Mouse (Mus musculus): Measurements from ENCODE around the gene Khnyn. TPM values are rescaled to one million over a fixed set of nuclear protein-coding genes. Genes with fewer than 3 reads are reported as not detected.

Gene Khnyn
- polyA plus RNA-seq, 1 experiment from 2014 or later: 11.2 TPM

DNA sequence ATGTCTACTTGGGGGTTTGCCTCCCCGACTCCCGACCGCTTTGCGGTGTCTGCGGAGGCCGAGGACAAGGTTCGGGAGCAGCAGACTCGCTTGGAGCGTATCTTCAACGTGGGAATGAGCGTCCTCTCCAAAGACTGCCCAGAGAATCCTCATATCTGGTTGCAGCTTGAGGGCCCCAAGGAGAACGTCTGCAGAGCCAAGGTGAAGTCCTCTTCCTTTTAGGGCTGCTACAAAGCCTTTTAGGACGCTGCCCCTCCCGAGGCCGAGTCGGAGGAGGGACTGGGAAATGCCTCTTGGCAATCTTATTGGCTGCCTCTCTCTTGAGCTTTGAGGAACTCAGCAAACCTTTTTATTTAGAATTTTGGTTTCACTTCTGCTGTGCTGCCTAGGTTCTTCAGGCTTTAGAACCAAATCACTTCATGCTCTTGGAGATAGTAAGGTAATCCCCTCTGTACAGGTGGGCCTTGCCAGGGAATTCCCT, 1.1 kb downstream of the Khnyn start:
- Histone ChIP-seq H3K9ac (ENCODE audit: low read length) (peak overlapping the region; percentile 80), H3K9me3 (ENCODE audit: control insufficient read depth, low read length) (no peaks in the 10 kb centered on the region), H3K4me2 (ENCODE audit: low read length) (peak overlapping the region; percentile 76), H3K27me3 (replicated peaks; ENCODE audit: control insufficient read depth, insufficient read depth, low read length) (no peaks in the 10 kb centered on the region), H3K4me3 (ENCODE audit: low read depth, low read length) (peak overlapping the region; percentile 63), H3K4me1 (replicated peaks; ENCODE audit: control insufficient read depth, insufficient read depth, low read length) (peaks cover 23% of the 10 kb centered on the region), H3K27ac (ENCODE audit: low read depth) (peak overlapping the region; percentile 93), H3K36me3 (ENCODE audit: control insufficient read depth, insufficient read depth, low read length) (peaks cover 43% of the 10 kb centered on the region)
- DNase-seq (ENCODE audit: low spot score) (peak; percentile 67), ATAC-seq (replicated peaks; ENCODE audit: low FRiP score, low TSS enrichment, low read depth) (no peak)
- WGBS: 4% methylated on average over 16 of the region's 16 CpGs

DNA sequence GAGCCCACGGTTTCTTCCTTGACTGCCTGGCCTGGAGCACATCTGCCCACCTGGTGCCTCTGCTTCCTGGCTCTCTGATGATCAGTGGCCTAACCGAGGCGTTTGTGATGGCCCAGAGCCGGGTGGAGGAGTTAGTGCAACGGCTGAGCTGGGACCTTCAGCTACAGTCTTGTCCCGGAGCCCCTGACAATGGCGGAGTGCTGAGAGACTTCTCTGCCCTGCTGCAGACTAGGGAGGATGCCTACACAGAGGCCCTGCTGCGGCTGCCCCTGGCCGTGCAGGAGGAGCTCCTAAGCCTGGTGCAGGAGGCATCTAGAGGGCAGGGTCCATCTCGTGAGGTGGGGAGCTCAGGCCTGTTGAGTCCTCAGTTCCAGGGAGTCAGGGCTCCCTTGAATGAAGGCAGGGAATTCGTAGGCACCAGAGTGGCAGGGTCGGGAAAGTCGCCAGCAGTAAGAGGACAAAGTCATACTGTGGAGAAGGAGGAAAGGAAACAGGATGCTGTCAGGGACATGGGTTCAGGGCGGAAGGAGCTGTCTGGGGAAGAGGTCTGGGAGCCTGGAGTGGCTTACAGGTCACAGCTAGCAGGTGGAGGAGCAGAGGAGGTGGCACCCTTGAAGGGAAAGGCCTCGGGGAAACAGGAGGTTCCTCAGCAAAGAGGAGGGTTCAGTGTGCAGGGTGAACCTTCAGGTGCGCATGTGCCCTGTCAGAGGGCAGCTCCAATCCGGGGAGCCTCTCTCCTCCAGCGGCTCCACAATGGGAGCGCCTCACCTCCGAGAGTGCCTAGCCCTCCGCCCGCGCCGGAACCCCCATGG, 2.0 kb downstream of the Khnyn start:
- Histone ChIP-seq H3K27me3 (replicated peaks; ENCODE audit: control insufficient read depth, insufficient read depth, low read length) (no peaks in the 10 kb centered on the region), H3K9me3 (ENCODE audit: control insufficient read depth, low read length) (no peaks in the 10 kb centered on the region), H3K4me3 (ENCODE audit: low read depth, low read length) (no peak overlapping the region), H3K4me1 (replicated peaks; ENCODE audit: control insufficient read depth, insufficient read depth, low read length) (peaks cover 21% of the 10 kb centered on the region), H3K4me2 (ENCODE audit: low read length) (peak overlapping the region; percentile 76; the same call in 1 of the 2 replicates), H3K27ac (ENCODE audit: low read depth) (no peak overlapping the region), H3K36me3 (ENCODE audit: control insufficient read depth, insufficient read depth, low read length) (peaks cover 53% of the 10 kb centered on the region), H3K9ac (ENCODE audit: low read length) (peak overlapping the region; percentile 80)
- ATAC-seq (replicated peaks; ENCODE audit: low FRiP score, low TSS enrichment, low read depth) (no peak), DNase-seq (ENCODE audit: low spot score) (no peak)
- WGBS: 79% methylated on average over 23 of the region's 24 CpGs

- Histone ChIP-seq H3K9ac (ENCODE audit: low read length) (no peak overlapping the region), H3K4me1 (replicated peaks; ENCODE audit: control insufficient read depth, insufficient read depth, low read length) (peaks cover 9% of the 10 kb centered on the region), H3K4me2 (ENCODE audit: low read length) (no peak overlapping the region), H3K27me3 (replicated peaks; ENCODE audit: control insufficient read depth, insufficient read depth, low read length) (no peaks in the 10 kb centered on the region), H3K9me3 (ENCODE audit: control insufficient read depth, low read length) (no peaks in the 10 kb centered on the region), H3K36me3 (ENCODE audit: control insufficient read depth, insufficient read depth, low read length) (peaks cover 59% of the 10 kb centered on the region), H3K4me3 (ENCODE audit: low read depth, low read length) (no peak overlapping the region), H3K27ac (ENCODE audit: low read depth) (no peak overlapping the region)
- DNase-seq (ENCODE audit: low spot score) (no peak), ATAC-seq (replicated peaks; ENCODE audit: low FRiP score, low TSS enrichment, low read depth) (no peak)
- 92% methylated on average over 12 of the region's 12 CpGs for WGBS
These were observed 12.9 kb downstream of the Khnyn start for GRCm38 (mm10) chr14:55897671-55898070.

DNA sequence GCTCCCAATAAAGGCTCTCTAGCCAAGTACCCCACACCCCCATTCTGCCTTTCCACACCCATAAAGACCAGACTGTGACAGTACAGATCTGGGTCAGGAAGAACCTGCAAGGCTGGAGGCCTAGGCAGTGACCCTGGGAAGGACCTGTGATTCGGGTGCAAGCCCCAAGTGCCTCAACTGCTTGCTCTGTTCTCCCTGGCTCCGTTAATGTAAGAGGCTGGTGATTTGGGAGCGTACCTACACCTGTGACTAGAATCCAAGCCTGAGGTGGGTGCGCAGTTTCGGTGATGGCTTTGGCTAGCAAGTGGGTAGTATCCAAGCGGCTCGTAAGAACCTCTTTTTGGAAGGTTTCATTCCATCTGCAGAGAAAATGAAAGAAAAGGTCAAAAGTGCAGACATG, 14.2 kb downstream of the Khnyn start:
- Histone ChIP-seq H3K36me3 (ENCODE audit: control insufficient read depth, insufficient read depth, low read length) (peaks cover 49% of the 10 kb centered on the region), H3K4me2 (ENCODE audit: low read length) (peak overlapping the region; percentile 95; the same call in 1 of the 2 replicates), H3K9me3 (ENCODE audit: control insufficient read depth, low read length) (no peaks in the 10 kb centered on the region), H3K27me3 (replicated peaks; ENCODE audit: control insufficient read depth, insufficient read depth, low read length) (no peaks in the 10 kb centered on the region), H3K27ac (ENCODE audit: low read depth) (no peak overlapping the region), H3K4me1 (replicated peaks; ENCODE audit: control insufficient read depth, insufficient read depth, low read length) (peaks cover 9% of the 10 kb centered on the region), H3K9ac (ENCODE audit: low read length) (peak overlapping the region; percentile 61; the same call in 1 of the 2 replicates), H3K4me3 (ENCODE audit: low read depth, low read length) (no peak overlapping the region)
- 82% methylated on average over 7 of the region's 7 CpGs for WGBS
- no peak for ATAC-seq (replicated peaks; ENCODE audit: low FRiP score, low TSS enrichment, low read depth)
- DNase-seq (ENCODE audit: low spot score): no peak

DNA sequence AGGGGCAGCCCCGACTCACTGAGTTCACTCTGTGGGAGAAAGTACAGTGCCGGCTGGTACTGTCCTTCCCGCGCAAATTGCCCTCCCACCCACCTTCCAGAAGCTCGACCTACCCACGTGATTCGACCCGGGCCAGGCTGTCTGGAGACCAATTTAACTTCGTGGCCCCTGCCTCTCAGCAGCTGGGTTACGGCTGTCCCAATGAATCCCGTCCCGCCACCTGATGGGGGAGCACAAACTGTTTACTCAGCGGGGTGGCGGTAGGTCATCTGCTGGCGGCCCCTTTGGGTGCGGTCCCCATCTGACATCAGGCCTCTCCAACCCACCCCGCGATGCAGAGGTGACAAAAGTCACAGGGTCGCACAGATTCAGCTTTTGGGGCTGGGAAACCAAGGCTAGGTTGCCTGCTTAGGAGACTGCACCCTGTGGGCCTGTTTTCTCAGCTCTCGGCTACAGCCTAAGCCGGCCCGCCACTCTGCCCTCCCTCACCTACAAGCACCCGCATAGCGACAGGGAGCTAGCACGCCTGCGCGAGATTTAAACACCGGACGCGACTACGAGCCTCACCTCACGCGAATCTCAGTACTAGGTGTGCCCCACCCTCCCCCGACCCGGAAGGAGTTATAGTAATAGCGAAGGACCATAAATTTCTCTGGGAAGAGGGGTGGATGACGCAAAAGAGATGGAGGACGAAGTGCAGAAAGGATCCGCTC, 15.1 kb downstream of the Khnyn start, which contains the start of gene Sdr39u1:
Sdr39u1 (minus strand) TSS at position 593 of the 713 bp plus-strand sequence.
- peak within 1 kb of the TSS; percentile 95 for H3K4me2 ChIP-seq (ENCODE audit: low read length)
- ATAC-seq (replicated peaks; ENCODE audit: low FRiP score, low TSS enrichment, low read depth) (peak; percentile 91), DNase-seq (ENCODE audit: low spot score) (no peak)
- H3K27ac ChIP-seq (ENCODE audit: low read depth): peak within 1 kb of the TSS; percentile 79
- peaks cover 40% of the 10 kb centered on the region for H3K36me3 ChIP-seq (ENCODE audit: control insufficient read depth, insufficient read depth, low read length)
- peak within 1 kb of the TSS; percentile 47 for H3K4me3 ChIP-seq (ENCODE audit: low read depth, low read length)
- peaks cover 9% of the 10 kb centered on the region for H3K4me1 ChIP-seq (replicated peaks; ENCODE audit: control insufficient read depth, insufficient read depth, low read length)
- under 1% methylated on average over 39 of the region's 39 CpGs for WGBS
- H3K9ac ChIP-seq (ENCODE audit: low read length): peak within 1 kb of the TSS; percentile 61
- no peaks in the 10 kb centered on the region for H3K9me3 ChIP-seq (ENCODE audit: control insufficient read depth, low read length)
- H3K27me3 ChIP-seq (replicated peaks; ENCODE audit: control insufficient read depth, insufficient read depth, low read length): no peaks in the 10 kb centered on the region

DNA sequence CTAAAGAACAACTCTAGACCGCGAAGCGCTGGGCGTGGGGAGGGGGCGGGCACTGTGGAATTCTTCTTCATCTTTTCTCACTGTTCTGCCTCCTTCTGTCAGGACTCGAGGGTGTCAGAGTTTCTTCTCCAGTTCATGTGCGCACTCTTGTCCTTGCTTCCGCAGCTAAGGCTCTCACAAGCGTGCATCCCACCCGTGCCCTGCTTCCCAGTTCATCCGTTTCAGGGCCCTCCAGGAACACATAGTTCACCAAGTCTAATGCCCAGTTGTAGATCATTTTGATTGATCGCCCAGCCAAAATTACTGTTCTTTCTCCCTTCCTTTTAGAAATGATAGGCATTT, 15.6 kb downstream of the Khnyn start:
- WGBS: 4% methylated on average over 12 of the region's 12 CpGs
- ATAC-seq (replicated peaks; ENCODE audit: low FRiP score, low TSS enrichment, low read depth) (peak; percentile 25; the same call in 1 of the 2 replicates), DNase-seq (ENCODE audit: low spot score) (peak; percentile 87)
- H3K9me3 ChIP-seq (ENCODE audit: control insufficient read depth, low read length): no peaks in the 10 kb centered on the region
- peaks cover 9% of the 10 kb centered on the region for H3K4me1 ChIP-seq (replicated peaks; ENCODE audit: control insufficient read depth, insufficient read depth, low read length)
- peak overlapping the region; percentile 47 for H3K4me3 ChIP-seq (ENCODE audit: low read depth, low read length)
- peaks cover 35% of the 10 kb centered on the region for H3K36me3 ChIP-seq (ENCODE audit: control insufficient read depth, insufficient read depth, low read length)
- peak overlapping the region; percentile 95 for H3K4me2 ChIP-seq (ENCODE audit: low read length)
- H3K9ac ChIP-seq (ENCODE audit: low read length): peak overlapping the region; percentile 61
- no peaks in the 10 kb centered on the region for H3K27me3 ChIP-seq (replicated peaks; ENCODE audit: control insufficient read depth, insufficient read depth, low read length)
- H3K27ac ChIP-seq (ENCODE audit: low read depth): peak overlapping the region; percentile 79

GRCm38 (mm10) chr14:55905518-55905917, 20.8 kb downstream of the Khnyn start:
- Histone ChIP-seq H3K9me3 (ENCODE audit: control insufficient read depth, low read length) (no peaks in the 10 kb centered on the region), H3K36me3 (ENCODE audit: control insufficient read depth, insufficient read depth, low read length) (no peaks in the 10 kb centered on the region), H3K27ac (ENCODE audit: low read depth) (no peak overlapping the region), H3K4me3 (ENCODE audit: low read depth, low read length) (no peak overlapping the region), H3K27me3 (replicated peaks; ENCODE audit: control insufficient read depth, insufficient read depth, low read length) (no peaks in the 10 kb centered on the region), H3K4me1 (replicated peaks; ENCODE audit: control insufficient read depth, insufficient read depth, low read length) (peaks cover 8% of the 10 kb centered on the region), H3K4me2 (ENCODE audit: low read length) (no peak overlapping the region), H3K9ac (ENCODE audit: low read length) (no peak overlapping the region)
- WGBS: 35% methylated on average over 1 of the region's 1 CpGs
- DNase-seq (ENCODE audit: low spot score): no peak
- no peak for ATAC-seq (replicated peaks; ENCODE audit: low FRiP score, low TSS enrichment, low read depth)

- Histone ChIP-seq H3K27me3 (replicated peaks; ENCODE audit: control insufficient read depth, insufficient read depth, low read length) (no peaks in the 10 kb centered on the region), H3K4me3 (ENCODE audit: low read depth, low read length) (no peak overlapping the region), H3K9ac (ENCODE audit: low read length) (no peak overlapping the region), H3K9me3 (ENCODE audit: control insufficient read depth, low read length) (no peaks in the 10 kb centered on the region), H3K4me2 (ENCODE audit: low read length) (no peak overlapping the region), H3K36me3 (ENCODE audit: control insufficient read depth, insufficient read depth, low read length) (no peaks in the 10 kb centered on the region), H3K27ac (ENCODE audit: low read depth) (no peak overlapping the region), H3K4me1 (replicated peaks; ENCODE audit: control insufficient read depth, insufficient read depth, low read length) (no peaks in the 10 kb centered on the region)
- 54% methylated on average over 4 of the region's 4 CpGs for WGBS
- DNase-seq (ENCODE audit: low spot score) (no peak), ATAC-seq (replicated peaks; ENCODE audit: low FRiP score, low TSS enrichment, low read depth) (no peak)
These were observed 28.7 kb downstream of the Khnyn start for GRCm38 (mm10) chr14:55913406-55913805.

Measured in intestine, embryonic 14.5 days (tissue).